Mouse (Mus musculus): ENCODE data around the gene Ptgr1.

Gene Ptgr1

GRCm38 (mm10) chr4:58990609-58991434 lies 3.9 kb upstream of the Ptgr1 start:
- DNase-seq (ENCODE audit: low spot score) = no peak

GRCm38 (mm10) chr4:58989303-58989898 lies 2.5 kb upstream of the Ptgr1 start:
- no peak for DNase-seq (ENCODE audit: low spot score)

- DNase-seq (ENCODE audit: low spot score) = peak; percentile 30
Measured at GRCm38 (mm10) chr4:58985157-58985648, 1.7 kb downstream of the Ptgr1 start.

GRCm38 (mm10) chr4:58982806-58983205 lies 4.1 kb downstream of the Ptgr1 start:
- DNase-seq (ENCODE audit: low spot score) = no peak

- no peak for DNase-seq (ENCODE audit: low spot score)
Measured at GRCm38 (mm10) chr4:58981421-58981820, 5.5 kb downstream of the Ptgr1 start.

DNA sequence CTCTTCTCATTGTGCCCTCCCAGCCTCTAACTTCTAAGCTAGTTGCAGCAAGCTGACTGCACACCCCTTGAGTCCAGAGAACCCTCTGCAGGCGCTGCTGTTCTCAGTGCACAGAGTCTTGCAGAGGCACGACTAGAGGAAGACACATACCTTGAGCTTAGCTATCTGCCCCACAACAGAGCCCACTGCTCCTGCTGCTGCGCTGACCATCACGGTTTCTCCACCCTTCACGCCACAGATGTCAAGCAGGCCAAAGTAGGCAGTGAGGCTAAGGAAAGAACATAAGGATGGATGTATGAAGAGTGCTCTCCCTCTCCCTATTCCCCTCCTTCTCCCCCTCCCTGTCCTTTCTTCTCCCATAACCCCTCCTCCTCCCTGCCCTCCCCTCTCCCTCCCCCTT lies 11.2 kb downstream of the Ptgr1 start:
- no peak for DNase-seq (ENCODE audit: low spot score)

- no peak for DNase-seq (ENCODE audit: low spot score)
Measured at GRCm38 (mm10) chr4:58970678-58971077, 16.2 kb downstream of the Ptgr1 start.

- DNase-seq (ENCODE audit: low spot score) = no peak
Measured at GRCm38 (mm10) chr4:58965136-58965535, 21.8 kb downstream of the Ptgr1 start.

GRCm38 (mm10) chr4:58963271-58963670 lies 23.6 kb downstream of the Ptgr1 start:
- no peak for DNase-seq (ENCODE audit: low spot score)

GRCm38 (mm10) chr4:58961719-58962118 lies 25.2 kb downstream of the Ptgr1 start:
- DNase-seq (ENCODE audit: low spot score) = no peak

DNA sequence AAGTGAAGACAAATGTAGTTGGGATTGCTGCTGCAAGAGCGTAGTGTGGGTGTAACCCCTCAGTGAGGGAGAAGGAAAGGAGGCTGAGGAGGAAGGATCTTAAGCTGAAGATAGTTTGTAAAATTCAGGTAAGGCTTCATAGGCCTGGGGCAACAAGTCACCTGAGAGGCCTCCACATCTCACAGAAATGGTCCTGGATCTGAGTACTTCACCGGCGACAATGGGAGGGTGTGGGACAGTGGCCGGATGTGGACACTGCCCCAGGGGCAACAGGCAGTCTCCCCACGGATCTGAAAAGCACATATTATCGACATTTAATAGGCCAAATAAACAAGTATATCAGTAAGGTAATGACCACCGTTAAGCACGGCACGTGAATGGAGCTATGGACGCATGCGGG lies 34.3 kb downstream of the Ptgr1 start:
- no peak for DNase-seq (ENCODE audit: low spot score)

DNA sequence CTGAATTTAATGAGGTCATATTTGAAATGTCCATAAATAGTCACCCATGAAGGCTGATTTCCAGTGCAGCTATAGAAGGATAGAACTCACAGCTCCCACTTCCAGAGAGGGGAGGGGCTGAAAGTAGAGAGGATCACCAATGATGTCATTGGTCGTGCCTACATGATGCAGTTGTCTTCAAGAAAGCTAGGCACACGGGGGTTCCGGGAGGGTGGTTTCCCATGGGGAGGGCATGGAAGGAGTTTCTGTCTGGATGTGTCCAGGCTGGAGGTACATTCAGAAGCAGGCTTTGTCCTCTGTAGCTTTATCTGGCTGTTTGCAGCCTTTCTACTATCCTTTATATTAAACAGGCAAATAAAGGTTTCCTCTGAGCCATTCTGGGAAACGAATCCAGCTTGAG lies 38.5 kb downstream of the Ptgr1 start:
- DNase-seq (ENCODE audit: low spot score) = no peak

GRCm38 (mm10) chr4:58944695-58945094 lies 42.2 kb downstream of the Ptgr1 start:
- no peak for DNase-seq (ENCODE audit: low spot score)

DNA sequence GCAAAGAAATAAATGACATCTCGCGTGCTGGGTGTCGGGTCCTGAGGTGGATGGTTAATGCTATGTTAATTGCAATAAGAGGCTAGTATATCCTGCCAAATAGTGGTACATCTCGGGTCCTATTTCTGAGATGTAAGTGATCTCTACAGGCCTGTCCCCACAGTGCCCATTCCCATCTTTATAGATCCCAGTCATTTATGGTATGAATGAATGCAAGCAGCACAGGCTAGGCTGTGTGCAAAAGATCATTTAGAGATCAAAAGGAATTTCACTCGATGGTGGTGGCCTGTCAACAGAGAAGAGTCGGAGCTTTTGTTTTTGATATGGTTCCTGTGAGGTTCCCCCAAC lies 42.7 kb downstream of the Ptgr1 start:
- no peak for DNase-seq (ENCODE audit: low spot score)

- DNase-seq (ENCODE audit: low spot score) = peak; percentile 84
Measured at GRCm38 (mm10) chr4:58943420-58944205, 43.3 kb downstream of the Ptgr1 start, which contains the start of gene Zkscan16. Zkscan16 (plus strand) TSS chr4:58943628.

- no peak for DNase-seq (ENCODE audit: low spot score)
Measured at GRCm38 (mm10) chr4:58942942-58943341, 44.0 kb downstream of the Ptgr1 start.

GRCm38 (mm10) chr4:58941638-58942037 lies 45.3 kb downstream of the Ptgr1 start:
- no peak for DNase-seq (ENCODE audit: low spot score)

- no peak for DNase-seq (ENCODE audit: low spot score)
Measured at GRCm38 (mm10) chr4:58935846-58936245, 51.1 kb downstream of the Ptgr1 start.

DNA sequence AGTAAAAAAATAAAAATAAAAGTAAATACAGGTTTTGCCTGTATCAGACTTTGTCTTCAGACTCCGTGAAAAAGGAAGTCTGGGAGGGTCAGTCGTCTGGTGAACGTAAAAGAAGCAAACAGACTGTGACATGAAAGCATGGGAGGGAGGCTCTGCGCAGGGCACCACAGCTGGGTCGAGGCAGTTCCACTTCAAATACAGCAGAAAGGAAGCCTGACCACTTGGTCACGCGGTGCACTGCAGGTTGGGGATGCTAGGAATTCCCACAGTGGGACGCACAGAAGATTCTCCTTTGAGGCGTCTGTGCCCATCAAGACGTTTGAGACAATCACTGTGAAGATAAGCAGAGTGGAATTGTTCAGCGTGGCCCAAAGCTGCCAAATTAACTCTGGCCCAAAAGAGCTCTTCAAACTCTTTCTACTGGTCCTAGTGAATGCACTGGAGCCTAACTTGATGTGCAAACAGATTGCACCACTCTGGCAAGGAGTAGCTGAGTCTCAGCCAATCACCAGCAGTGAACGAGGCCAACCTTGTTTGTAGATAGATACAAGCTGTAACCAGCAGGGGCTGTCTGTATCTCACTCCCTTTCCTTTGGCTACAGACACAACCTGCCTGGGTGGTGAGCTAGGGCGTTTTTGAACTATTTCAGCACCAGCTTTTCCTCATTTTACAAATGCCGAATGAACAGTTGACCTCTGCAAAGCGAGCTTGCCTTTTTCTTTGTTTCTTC lies 52.0 kb downstream of the Ptgr1 start:
- DNase-seq (ENCODE audit: low spot score) = no peak

DNA sequence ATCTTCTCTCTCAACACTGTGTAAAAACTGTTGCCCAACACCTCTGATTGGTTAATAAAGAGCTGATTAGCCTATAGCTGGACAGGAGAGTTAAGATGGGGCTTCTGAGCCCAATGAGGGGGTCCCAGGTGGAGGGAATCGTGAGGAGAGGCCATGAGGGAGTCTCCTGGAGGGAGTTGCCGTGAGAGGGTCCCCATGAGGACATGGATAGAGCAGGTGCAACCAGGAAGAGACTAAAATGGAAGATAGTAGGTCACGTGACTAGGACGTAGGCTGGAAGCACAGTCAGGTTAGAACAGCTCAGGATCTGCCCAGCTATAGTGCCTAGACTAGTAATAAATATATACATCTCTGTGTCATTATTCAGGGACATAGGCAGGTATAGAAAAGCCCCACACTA lies 52.6 kb downstream of the Ptgr1 start:
- DNase-seq (ENCODE audit: low spot score) = no peak

- DNase-seq (ENCODE audit: low spot score) = no peak
Measured at GRCm38 (mm10) chr4:58932541-58932940, 54.4 kb downstream of the Ptgr1 start.

DNA sequence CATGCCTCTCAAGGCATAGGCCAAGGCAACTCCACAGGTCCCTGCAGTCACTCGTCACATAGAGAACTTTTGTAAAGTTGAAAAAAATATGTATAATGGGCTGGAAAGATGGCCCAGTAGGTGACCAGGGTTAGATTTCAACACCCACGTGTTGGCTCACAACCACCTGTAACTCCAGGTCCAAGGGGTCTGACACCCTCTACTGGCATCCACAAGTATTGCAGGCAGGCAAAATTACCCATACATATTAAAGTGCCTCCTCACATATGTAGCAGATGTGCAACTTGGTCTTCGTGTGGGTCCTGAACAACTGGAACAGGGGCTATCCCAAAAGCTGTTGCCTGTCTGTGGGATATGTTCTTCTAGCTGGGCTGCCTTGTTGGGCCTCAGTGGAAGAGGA lies 59.3 kb downstream of the Ptgr1 start:
- DNase-seq (ENCODE audit: low spot score) = no peak

Data from left cerebral cortex, adult 11 months (tissue).